Mouse (Mus musculus) thymus, adult 2 months (tissue): ENCODE results near the gene Gm20388. TPM values are rescaled to one million over a fixed set of nuclear protein-coding genes. Genes with fewer than 3 reads are reported as not detected.

Source experiments
- DNase-seq: peaks from one replicate; pipeline ENCODE4 v3.0.0; 2021
- H3K27ac ChIP-seq: fragments of 200-500 bp; 2 replicates; pipeline ENCODE4 v1.5.1; 2012; ENCODE audit warnings: low read length, control low read depth; ENCODE audit not compliant: control insufficient read depth, insufficient read depth
- H3K27me3 ChIP-seq: fragments of 200-500 bp; 2 replicates; pipeline ENCODE4 v1.6.1; 2012; ENCODE audit warnings: mild to moderate bottlenecking, low read length, moderate library complexity, mixed read lengths; ENCODE audit not compliant: control insufficient read depth, insufficient read depth
- H3K36me3 ChIP-seq: fragments of 200-500 bp; 2 replicates; pipeline ENCODE4 v1.6.1; 2012; ENCODE audit warnings: mild to moderate bottlenecking, low read length, moderate library complexity; ENCODE audit not compliant: control insufficient read depth, insufficient read depth
- H3K4me1 ChIP-seq: fragments of 200-500 bp; replicated peaks from 2 replicates; pipeline ENCODE4 v1.6.1; 2012; ENCODE audit warnings: low read length; ENCODE audit not compliant: control insufficient read depth, insufficient read depth
- H3K4me3 ChIP-seq: fragments of 200-500 bp; 2 replicates; pipeline ENCODE4 v1.5.1; 2012; ENCODE audit warnings: mild to moderate bottlenecking, low read length, control low read depth, moderate library complexity; ENCODE audit not compliant: control insufficient read depth, insufficient read depth
- CTCF ChIP-seq: fragments of 200-500 bp; IDR thresholded peaks from 2 replicates; pipeline ENCODE4 v1.5.1; 2012; ENCODE audit warnings: mild to moderate bottlenecking, control low read depth, low read length, moderate library complexity, borderline replicate concordance; ENCODE audit not compliant: control insufficient read depth, poor library complexity, insufficient read depth; ENCODE audit errors: extremely low read depth
- POLR2A ChIP-seq: fragments of 200-500 bp; IDR thresholded peaks from 2 replicates; pipeline ENCODE4 v1.6.1; 2012; ENCODE audit warnings: mild to moderate bottlenecking, low read length, control low read depth, moderate library complexity; ENCODE audit not compliant: control insufficient read depth, poor library complexity, insufficient read depth; ENCODE audit errors: extremely low read depth
- WGBS: fragments of 180-500 bp; shearing (Covaris S2); methylation state at CpG from one replicate; pipeline ENCODE4 v1.1.7; 2018; 5-methylcytosine and 5-hydroxymethylcytosine counted together
- polyA plus RNA-seq: library from polyadenylated mRNA; depleted of rRNA; stranded (reverse); fragments of >200 nt; gene quantifications from 2 replicates; pipeline ENCODE4 v1.2.3, GENCODE M21; 2012

Gm20388 gene
- polyA plus RNA-seq, 1 experiment = 103 TPM

GRCm38 (mm10) chr8:120184850-120185792 lies 274.5 kb downstream of the Gm20388 start:
- Histone ChIP-seq H3K4me3 (no peak overlapping the region), H3K27me3 (no peaks in the 10 kb centered on the region), H3K27ac (no peak overlapping the region), H3K36me3 (no peaks in the 10 kb centered on the region), H3K4me1 (no peaks in the 10 kb centered on the region; the same call in 1 of the 2 replicates)
- TF ChIP-seq CTCF (no peak), POLR2A (no peak)
- WGBS = 75% methylated on average over 16 of the region's 17 CpGs
- DNase-seq = no peak

GRCm38 (mm10) chr8:120186454-120186853 lies 275.8 kb downstream of the Gm20388 start:
- no peak overlapping the region for H3K27ac ChIP-seq
- DNase-seq = no peak
- WGBS = 89% methylated on average over 8 of the region's 8 CpGs
- no peaks in the 10 kb centered on the region for H3K27me3 ChIP-seq
- H3K4me3 ChIP-seq = no peak overlapping the region
- H3K36me3 ChIP-seq = no peaks in the 10 kb centered on the region
- TF ChIP-seq CTCF (no peak), POLR2A (no peak)
- no peaks in the 10 kb centered on the region; the same call in 1 of the 2 replicates for H3K4me1 ChIP-seq

- H3K4me3 ChIP-seq = no peak overlapping the region
- no peaks in the 10 kb centered on the region; the same call in 1 of the 2 replicates for H3K4me1 ChIP-seq
- WGBS = 85% methylated on average over 6 of the region's 6 CpGs
- H3K27me3 ChIP-seq = no peaks in the 10 kb centered on the region
- no peaks in the 10 kb centered on the region for H3K36me3 ChIP-seq
- no peak for DNase-seq
- no peak for TF ChIP-seq CTCF
- no peak for TF ChIP-seq POLR2A
- no peak overlapping the region for H3K27ac ChIP-seq
Observed at GRCm38 (mm10) chr8:120188510-120188909, 277.9 kb downstream of the Gm20388 start.

- DNase-seq = no peak
- TF ChIP-seq CTCF = no peak
- H3K4me1 ChIP-seq = no peaks in the 10 kb centered on the region; the same call in 1 of the 2 replicates
- H3K36me3 ChIP-seq = no peaks in the 10 kb centered on the region
- H3K4me3 ChIP-seq = no peak overlapping the region
- no peak overlapping the region for H3K27ac ChIP-seq
- 91% methylated on average over 6 of the region's 6 CpGs for whole genome bisulfite sequencing
- H3K27me3 ChIP-seq = no peaks in the 10 kb centered on the region
Observed at GRCm38 (mm10) chr8:120189440-120189839, 278.8 kb downstream of the Gm20388 start.

- no peaks in the 10 kb centered on the region for H3K27me3 ChIP-seq
- H3K27ac ChIP-seq = no peak overlapping the region
- no peaks in the 10 kb centered on the region; the same call in 1 of the 2 replicates for H3K4me1 ChIP-seq
Observed at GRCm38 (mm10) chr8:120190107-120190809, 279.6 kb downstream of the Gm20388 start.

GRCm38 (mm10) chr8:120190810-120191413 lies 280.3 kb downstream of the Gm20388 start:
- 83% methylated on average over 20 of the region's 20 CpGs for WGBS
- DNase-seq = no peak
- H3K4me3 ChIP-seq = no peak overlapping the region
- H3K27ac ChIP-seq = no peak overlapping the region
- no peaks in the 10 kb centered on the region for H3K36me3 ChIP-seq
- H3K27me3 ChIP-seq = no peaks in the 10 kb centered on the region
- TF ChIP-seq CTCF (no peak), POLR2A (no peak)
- H3K4me1 ChIP-seq = no peaks in the 10 kb centered on the region

More at GRCm38 (mm10) chr8:120190107-120190809, 279.6 kb downstream of the Gm20388 start:
- WGBS = 95% methylated on average over 17 of the region's 17 CpGs
- no peak for DNase-seq
- no peak overlapping the region for H3K4me3 ChIP-seq
- no peaks in the 10 kb centered on the region for H3K36me3 ChIP-seq
- TF ChIP-seq POLR2A = no peak
- no peak for TF ChIP-seq CTCF
